Mouse (Mus musculus): ENCODE measurements at regions not wholly inside any gene's neighbourhood (a gene's known extent, or its start where the extent isn't known, plus 50 kb on each side); places are given as distances from the start of the nearest gene placed in this dataset.

DNA sequence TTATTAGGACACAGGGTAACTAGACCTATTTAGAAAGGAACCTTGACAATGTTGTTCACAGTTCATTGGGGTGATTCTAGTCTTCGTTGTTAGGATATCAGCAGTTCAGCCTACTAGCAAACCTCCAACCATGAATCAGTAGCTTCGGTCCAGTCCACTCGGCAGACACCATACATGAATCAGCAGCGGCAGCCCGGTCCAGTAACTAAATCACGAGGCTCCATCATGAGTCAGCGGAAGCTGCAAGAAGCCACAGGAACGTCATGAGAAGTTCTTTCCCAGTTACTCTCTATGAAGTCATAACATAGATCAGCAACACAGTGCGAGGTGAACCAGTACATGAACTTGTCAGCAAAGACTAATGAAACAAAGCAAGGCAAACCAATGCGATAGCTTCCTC, 68.4 kb upstream of the Armc2 start:
- TF ChIP-seq GATA1 (IDR thresholded peaks at IDR 0.05; ENCODE audit: low read length), result no peak

DNA sequence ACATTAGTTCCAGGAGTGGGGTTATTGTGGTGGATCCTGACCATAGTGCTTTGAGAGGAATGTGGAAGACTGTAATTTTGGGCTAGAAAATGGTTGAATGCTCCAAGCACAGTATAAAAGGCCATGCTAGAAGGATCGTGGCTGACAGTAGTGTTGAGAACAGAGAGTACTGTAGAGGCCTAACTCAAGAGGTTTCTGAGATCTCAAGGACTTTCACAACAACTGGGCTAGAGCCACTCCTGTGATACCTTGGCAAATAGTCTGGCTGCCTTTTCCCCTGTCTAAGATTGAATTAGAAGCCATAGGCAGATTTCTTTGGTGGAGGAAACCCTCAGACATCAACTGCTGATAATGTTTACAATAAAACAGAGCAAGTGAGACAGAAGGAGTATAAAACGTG, 67.1 kb upstream of the Armc2 start:
- TF ChIP-seq GATA1 (IDR thresholded peaks at IDR 0.05; ENCODE audit: low read length), result no peak

DNA sequence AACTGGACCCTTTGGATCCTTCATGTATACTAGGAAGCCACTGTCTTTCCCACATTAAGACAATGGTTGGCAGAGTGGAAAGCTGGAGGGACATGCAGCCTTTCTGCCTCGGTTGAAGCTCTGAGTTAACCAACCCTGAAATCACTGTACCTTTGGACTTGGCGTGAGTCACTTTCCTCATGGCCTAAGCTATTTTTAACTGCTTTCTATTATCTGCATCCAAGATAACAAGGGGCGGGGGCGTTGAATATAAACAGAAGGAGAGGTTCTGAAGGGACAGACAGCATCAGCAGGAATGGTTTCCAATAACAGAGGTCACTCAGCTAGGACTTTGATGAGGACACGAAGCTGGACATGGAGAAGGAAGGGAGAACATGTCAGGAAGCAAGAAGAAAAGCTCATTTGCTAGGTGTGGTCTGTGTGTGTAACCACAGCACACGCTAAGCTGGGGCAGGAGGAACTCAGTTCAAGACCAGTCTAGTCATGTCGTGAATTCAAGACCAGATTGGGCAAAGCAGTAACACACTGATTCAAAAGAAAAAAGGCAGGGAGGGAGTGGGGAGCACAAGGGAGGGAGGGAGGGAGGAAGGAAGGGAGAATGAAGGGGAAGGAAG, 64.1 kb upstream of the Armc2 start:
- no peak for TF ChIP-seq GATA1 (IDR thresholded peaks at IDR 0.05; ENCODE audit: low read length)

DNA sequence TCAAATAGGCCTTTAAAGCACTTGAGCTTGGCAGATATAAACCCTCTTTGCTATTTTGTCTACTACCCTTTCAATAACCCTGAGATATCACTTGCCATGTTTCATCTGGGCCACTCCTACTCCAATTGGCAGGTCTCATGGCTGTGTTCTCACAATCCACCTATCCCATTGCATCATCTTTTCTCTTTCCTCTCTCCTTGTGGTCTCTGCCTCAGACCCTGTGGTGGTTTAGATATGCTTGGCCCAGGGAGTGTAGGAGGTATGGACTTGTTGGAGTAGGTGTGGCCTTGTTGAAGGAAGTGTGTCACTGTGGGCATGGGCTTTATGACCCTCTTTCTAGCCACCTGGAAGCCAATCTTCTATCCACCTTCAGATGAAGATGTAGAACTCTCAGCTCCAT, 61.5 kb upstream of the Armc2 start:
- no peak for TF ChIP-seq GATA1 (IDR thresholded peaks at IDR 0.05; ENCODE audit: low read length)

DNA sequence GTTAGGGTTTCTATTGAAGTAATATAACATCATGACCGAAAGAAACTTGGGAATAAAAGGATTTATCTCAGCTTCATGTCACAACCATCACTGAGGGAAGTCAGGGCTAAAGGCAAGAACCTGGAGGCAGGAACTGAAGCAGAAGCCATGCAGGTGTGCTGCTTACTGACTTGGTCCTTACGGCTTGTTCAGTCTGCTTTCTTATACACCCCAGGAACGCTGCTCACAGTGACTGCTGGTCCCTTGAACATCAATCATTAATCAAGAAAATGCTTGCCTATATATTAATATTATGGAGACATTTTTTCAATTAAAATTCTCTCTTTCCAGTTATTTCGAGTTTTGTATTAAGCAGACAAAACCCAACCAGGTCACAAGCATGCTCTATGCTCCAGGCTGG, 58.5 kb upstream of the Armc2 start:
- no peak for TF ChIP-seq GATA1 (IDR thresholded peaks at IDR 0.05; ENCODE audit: low read length)

DNA sequence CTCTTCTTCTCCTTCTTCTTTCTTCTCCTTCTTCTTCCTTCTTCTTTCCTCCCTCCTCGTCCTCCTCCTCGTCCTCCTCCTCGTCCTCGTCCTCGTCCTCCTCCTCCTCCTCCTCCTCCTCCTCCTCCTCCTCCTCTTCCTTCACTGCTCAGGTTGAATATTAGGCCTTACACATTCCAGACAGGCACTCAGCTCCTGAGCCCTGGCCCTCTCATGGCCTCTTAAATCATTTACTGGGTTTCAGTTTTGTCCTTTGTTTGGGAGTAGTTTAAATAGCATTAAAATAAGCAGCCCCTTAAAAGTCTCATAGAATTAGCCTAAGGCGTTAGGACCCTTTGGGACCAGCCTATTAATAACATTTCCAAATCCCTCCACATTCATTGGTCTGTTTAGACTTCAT, 57.3 kb upstream of the Armc2 start:
- no peak for TF ChIP-seq GATA1 (IDR thresholded peaks at IDR 0.05; ENCODE audit: low read length)

DNA sequence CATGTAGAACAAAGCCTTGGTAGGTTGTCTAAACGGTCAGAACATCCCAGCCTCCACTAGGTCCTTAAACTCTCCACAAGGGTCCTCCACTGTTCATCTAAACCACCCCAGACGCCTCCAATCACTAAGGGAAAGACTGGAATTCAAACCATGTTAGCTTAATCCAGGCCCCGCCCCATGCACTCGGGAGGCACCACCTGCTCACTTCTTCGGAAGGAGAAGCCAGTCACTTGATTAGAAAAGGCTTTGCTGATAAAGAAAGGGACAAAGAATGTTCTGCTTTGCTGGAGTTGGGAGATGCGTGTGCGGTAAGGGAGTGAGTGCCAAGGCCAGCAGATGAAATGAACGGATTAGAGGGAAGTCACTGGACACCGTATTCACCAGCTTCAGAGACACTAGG, 54.5 kb upstream of the Armc2 start:
- TF ChIP-seq GATA1 (IDR thresholded peaks at IDR 0.05; ENCODE audit: low read length), result no peak

DNA sequence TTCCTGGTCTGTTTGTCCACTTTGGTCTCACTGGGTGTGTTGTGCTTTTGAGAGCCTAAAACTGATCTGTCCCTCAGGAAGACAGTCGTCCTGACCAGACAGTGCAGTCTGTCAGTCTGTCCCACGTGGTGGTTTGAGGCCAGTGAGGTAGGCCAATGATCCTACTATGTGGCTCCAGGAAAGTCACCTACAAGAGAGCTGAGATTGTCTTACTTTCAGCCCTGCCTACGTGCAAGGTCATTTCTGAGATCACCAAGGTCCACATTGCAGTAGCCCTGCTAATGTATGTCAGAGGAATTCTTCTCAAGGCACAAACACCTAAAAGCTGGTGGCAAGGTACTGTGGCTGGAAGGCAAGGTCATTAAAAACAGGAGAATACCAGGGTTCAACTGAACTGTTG, 53.9 kb upstream of the Armc2 start:
- TF ChIP-seq GATA1 (IDR thresholded peaks at IDR 0.05; ENCODE audit: low read length), result no peak

DNA sequence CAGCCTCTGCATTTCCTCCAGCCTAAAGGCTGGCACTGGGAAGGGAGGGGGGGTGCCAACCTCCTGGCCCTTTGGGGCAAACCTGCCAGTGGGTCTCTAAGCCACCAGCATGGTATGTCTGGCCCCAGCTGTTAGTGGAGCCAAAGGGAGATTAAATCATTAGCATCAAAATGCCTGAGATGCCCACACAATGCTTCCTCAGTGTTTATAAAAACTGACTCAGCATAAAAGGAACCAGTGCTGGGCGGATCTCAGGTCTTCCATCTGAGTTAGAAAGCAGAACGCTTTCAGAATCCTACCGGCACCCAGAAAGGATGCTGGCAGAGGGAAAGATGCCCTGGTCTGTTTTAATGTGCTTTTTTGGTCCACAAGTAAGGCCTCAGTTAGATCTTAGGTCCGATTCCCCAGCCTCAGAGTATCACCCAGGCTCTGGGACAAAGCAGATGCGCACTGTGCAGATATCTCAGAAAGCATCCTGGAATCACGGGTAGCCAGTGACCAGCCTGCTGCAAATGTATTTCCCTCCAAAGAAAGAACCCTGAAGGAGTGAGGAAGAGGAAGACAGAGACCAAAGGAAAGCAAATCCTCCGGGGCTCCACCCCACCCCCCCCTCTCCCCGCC, 53.3 kb upstream of the Armc2 start:
- TF ChIP-seq GATA1 (IDR thresholded peaks at IDR 0.05; ENCODE audit: low read length), result no peak

DNA sequence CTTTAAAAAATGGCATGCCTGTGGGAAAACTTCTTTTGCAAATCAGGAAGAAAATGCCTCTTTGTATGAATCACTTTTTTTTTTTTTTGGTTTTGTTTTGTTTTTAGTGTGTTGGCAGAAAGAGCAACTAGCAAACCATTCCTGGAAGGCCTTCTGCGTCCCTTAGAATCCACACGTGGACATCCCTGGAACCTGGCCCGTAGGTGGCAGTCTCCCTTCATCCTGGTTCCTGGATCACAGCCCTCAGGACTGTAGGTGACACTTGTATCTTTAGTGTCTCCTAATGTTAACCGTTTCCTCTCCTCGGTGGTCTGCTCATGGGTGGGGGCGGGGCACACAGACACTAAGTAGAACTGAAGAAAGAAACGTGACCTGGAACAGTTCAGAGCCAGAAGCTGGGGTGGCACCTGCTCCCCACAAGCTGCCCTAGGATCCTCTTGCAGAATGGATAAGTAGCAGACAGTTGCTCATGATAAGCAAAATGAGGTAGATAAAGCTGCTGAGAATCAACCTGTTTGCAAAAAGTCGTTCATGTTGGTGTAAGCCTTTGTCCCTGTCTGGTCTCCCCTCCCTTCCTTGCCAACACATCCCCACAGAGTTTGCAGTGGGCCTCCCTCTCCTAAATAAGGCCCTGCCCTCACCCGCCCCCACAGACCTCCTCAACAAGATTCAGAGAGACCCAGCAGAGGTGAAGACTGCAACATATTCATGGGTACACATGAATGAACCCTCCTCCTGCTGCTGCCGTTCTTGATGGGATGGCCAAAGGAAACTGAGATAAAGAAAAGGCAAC, 52.6 kb upstream of the Armc2 start:
- TF ChIP-seq GATA1 (IDR thresholded peaks at IDR 0.05; ENCODE audit: low read length), result peak; percentile 20

DNA sequence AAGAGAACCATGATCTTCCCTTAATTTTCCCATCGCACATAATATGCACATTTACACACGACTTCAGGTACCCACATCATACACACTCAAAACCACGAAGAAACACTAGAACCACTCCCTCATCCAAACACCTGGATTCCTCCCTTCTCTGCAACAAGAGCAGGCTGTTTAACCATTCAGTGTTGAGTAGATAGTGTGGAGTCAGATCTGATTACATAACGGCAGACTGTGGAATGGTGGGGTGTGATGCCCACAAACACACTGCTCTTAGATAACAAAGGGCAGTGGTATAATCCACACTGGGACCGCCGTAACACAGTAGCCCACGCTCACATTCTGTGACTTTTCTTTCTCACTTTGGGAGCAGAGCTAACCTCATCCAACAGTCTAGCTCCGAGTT, 51.5 kb upstream of the Armc2 start:
- TF ChIP-seq GATA1 (IDR thresholded peaks at IDR 0.05; ENCODE audit: low read length), result no peak

DNA sequence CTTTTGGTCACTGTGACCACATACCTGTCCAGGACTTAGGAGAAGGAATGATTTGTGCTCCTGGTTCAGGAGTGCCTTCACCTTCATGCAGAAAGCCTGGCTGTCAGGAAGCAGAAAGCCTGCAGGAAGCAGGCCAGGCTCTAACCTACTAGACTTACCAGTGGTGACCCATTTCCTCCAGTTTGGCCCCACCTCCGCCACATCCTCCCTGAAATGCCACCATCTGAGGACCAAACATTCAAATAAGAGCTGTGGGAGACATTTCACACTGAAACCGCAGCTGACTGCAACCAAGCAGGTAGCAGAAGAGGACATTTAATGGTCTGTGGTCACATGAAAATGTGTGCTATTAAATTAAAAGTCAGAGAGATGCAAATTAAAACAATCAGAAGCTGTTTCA, 50.3 kb upstream of the Armc2 start:
- TF ChIP-seq GATA1 (IDR thresholded peaks at IDR 0.05; ENCODE audit: low read length), result no peak
